Mouse (Mus musculus): ENCODE results near the gene P3h2.

Gene P3h2

DNA sequence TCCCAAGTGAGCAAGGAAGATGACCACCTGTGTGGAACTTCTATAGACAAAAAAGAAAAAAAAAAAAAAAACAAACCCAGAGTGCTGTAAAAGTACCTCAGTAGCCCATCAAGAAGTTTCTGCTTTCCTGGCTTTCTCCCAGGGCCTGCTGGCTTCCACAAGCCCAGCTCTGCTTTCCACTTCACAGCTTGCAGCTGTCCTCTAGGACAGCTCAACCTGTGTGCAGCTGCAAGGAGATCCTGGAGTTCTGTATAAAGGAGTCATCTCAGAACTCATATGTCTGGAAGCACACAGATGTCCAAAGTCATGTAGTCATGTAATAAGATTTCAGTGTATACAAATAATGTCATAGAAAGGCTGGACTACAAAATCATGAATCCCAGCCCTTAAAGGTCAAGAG, 30.5 kb downstream of the P3h2 start:
- in situ Hi-C loops (cut with MboI; ENCODE audit: low sequenced_read_pairs): no loop called here

DNA sequence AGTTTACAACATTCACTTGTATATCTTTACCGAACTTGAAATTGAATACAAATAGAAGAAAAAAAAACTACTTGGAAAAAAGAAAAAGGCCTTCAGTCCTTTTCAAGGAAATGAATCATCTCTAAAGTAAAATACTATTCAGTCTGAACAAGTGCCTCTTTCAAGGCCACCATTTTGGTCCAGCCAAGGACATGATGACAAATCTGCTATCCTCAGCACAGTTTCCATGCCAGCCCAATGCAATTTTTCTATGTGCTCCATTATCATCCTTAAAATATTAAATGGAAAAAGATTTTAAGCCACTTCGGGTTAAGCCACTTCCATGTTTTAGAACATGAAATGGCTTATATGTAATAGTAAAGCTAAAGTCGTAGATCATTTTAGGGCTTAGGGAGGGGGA, 35.2 kb downstream of the P3h2 start:
- in situ Hi-C loops (cut with MboI; ENCODE audit: low sequenced_read_pairs): no loop called here

DNA sequence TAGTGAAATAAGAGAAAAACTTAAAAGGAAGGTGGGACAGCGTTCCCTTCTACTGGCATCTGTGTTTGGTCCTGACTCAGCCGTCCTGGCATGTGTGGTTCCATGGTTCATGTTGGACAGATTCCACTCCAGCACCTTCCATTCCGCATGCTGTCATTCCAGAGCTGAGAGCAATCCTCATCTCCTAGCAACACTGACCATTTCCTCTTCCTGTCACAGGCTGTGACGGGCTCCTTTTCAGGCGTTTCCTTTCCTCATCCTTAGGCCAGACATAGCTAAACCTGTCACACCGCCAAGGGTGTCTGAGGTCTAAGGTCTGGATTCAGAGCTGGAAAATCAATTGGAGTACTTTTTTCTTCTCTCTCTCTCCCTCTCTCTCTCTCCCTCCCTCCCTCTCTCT, 40.5 kb downstream of the P3h2 start:
- in situ Hi-C loops (cut with MboI; ENCODE audit: low sequenced_read_pairs): no loop called here

DNA sequence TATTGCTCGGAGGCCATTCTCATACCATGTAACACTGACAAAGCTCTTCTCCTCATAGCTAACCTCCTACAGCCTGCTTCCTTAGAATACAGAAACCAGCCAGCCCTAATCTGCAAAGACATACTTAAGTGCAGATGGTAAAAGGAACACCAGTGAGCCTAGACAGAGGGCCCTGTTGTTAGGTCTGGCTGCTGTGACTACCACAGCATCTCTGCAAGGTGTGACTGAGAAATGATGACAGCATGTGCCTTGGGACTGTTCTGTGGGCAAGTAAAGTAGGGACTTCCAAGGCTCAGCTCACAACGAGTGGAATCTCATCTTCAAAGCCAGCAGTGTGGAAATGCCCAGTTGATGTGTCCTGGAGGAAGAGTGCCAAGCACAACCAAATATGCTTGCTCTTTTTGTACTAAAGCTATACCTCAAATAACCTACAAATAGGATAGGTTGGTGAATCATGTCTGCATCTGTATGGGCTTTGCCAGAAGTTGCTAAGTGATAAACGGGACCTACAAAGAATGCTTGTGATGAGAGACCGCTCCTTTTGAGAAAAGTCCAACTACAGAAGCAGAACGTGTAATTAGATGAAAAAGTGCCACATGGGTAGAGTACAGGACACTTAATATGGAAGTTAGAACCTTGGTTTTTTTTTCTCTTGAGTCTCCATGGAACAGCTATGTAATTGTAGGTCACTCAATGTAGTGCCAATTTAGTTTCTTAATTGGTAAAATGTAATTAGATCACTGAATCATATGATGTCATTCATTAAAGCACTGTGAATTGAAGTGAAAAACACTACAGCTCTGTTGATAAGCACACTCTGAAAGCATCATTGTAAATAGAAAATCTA, 45.1 kb downstream of the P3h2 start:
- in situ Hi-C loops (cut with MboI; ENCODE audit: low sequenced_read_pairs): no loop called here

DNA sequence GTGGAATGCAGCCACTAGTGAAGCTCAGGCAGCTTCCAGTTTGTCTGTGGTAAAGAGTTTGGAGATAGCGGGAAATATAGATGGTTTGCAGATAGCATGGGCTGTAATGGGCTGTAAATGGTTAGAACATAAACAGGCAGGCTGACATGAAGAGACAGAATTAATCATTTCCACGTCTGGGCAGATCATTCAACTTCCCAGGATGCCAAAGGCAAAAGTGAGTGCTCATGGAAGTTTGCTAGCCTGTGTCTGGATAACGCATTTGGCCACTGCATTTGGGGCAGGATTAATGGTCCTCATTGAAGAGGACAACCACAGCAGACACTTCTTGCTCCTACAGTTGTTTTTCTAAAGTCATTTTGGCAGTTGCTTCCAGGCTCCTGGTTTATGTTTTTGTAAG, 52.0 kb downstream of the P3h2 start:
- in situ Hi-C loops (cut with MboI; ENCODE audit: low sequenced_read_pairs): no loop called here

DNA sequence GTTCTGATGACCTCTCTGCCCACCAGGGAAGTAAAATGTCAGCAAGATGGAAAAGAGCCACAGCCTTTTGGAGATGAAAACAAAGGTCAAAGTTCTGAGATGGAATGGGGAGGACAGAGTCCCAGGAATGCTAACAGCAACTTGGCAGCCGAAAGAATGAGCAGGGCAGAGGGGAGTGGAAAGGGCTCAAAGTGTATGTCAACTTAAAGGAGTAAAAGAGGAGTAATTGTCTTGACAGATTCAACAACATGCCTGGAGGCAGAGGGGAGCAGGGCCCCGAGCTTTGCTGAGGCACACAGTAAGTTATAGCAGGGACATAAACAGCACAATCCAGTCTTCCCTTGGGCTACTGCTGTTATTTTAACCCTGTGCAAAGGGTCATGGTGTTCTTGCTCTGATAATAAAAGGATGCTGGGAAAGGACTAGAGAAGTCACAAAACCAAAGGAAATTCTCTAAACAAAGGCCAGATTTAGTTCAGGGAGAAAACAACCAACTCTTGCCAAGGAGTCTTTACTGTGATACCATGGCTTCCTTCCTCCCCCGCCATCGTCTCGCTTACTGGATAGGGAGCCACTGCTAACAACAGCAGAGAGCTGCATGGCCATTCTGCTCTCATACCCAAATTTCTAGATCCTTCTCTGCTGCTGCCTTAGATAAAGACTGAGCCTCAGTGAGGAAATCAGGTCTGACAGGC, 56.0 kb downstream of the P3h2 start:
- in situ Hi-C loops (cut with MboI; ENCODE audit: low sequenced_read_pairs): no loop called here

DNA sequence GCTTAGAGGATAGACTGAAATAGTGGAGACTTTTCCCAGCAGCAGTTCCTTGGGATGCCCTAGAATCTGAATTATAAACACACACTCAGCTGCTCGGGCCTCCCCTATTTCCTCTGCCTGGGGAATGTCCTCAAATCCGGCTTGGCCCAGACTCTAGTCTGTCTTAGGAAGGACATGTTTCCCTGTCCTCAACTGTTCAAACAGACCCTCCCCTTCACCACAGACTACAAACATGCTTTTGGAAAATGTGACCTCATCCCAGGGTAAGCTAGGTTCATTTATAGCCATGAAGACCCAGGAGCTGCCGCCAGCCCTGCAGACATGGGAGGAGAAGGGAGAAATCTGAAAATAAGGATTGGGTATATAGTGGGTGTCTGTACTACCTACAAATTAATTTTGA, 57.7 kb downstream of the P3h2 start:
- in situ Hi-C loops (cut with MboI; ENCODE audit: low sequenced_read_pairs): no loop called here

DNA sequence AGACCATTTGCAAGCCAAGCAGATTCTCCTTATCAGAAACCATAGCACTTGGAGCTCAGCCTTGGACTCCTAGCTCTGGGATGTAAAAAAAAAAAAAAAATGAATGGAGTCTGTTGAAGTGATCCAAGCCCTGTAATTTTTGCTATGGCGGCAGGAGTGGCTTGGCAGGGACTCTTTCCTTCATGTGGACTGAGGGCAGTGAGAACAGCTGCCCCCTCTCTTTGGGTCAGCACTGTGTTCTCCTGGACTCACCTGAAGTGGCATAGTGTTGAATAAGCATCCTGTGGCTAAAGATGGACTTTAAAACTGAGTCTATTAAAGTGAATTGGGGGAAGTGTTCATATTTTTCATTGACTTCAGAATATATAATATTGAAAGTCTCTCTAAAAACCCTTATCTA, 58.2 kb downstream of the P3h2 start:
- in situ Hi-C loops (cut with MboI; ENCODE audit: low sequenced_read_pairs): no loop called here

DNA sequence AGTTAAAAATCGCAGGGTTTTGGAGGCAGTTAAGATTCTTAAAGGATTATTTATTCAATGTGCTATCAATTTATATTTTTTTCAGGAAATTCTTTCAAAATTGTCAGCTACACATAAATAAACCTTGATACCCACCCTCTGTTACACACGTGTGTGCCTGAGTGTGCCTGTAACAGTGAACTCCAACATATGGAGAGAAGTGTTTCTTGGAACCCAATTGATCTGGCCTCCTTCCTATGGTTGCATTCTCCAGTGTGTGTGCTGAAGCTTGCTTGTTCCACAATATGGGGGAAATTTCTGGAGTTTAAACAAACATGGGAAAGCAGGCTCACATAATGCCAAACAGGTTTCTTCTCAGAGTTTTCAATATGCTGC, 63.7 kb downstream of the P3h2 start:
- in situ Hi-C loops (cut with MboI; ENCODE audit: low sequenced_read_pairs): no loop called here

DNA sequence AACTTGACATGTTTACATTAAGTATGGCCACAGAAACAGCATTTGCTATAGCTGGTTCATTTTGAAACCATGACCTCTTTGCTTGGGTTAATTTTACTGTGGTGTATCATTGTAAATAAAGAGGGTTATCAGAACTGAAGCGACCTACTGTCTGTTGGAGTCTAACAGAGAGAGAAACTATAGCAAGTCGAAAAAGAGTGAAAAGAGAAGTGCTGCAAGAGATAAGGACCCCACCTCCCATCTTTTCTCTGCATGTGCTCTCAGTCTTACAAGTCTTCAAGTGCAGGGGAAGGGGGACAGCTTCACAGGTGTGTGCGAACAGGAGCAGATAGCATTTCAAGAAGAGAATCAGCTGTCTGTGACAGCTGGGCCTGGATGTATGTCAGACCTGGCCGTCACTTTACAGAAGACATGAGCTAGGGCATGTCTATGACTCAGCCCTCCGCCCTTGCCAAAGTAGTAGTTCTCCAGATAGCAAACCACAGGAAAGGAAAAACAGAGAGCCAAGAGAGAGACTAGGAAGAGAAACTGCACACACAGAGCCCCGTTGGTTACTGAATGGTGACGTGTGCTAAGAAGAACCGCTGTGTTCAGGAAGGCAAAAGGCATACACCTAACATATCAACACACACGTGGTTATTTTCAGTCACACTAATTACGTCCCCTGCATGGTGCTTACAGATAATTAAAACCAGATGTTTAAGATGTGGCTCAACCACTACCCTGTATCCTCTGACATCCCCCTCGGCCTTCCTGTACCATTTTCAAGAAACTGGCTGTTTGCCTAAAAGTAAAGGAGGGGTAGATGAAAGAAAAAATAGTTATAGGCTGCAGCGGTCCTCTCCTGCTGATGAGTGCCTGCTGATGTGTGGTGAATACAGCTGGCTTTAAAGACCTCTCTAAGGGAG, 64.3 kb downstream of the P3h2 start:
- in situ Hi-C loops (cut with MboI; ENCODE audit: low sequenced_read_pairs): no loop called here

DNA sequence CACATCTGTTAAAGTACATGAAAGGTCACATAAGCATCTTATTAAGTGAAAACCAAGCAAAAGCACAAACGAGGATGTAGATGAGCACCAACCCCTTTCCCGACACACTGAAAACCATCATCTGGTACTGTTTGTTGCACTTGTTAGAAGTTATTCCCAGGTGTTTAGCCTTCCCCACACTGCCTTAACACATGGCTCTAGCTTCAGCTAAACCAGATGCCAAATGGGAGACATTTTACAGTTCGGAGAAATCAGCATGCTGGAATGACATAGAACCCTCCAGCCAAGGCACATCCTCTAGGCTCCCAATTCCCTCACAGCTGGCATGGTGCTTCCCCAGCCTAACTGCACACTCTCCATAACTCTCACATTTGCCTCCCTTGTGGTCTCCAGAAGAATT, 66.3 kb downstream of the P3h2 start:
- in situ Hi-C loops (cut with MboI; ENCODE audit: low sequenced_read_pairs): no loop called here

DNA sequence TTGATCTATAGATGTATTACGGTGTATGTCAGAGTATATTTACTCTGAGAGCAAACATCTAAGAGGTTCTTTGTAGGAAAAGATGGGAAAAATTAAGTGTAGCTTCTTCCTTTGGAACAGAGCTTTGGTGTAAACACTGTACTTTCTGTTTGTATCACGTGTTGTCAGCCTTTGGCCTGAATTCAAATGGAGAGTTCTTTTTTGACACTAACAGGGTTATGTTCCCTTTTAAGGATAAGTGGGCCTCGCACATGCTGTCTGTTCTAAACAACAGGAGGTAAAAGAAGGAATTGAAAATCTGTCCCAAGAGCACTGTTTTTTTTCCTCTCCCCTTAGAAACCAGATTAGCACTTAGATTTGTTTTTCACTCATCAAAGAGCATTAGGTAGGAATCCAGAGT, 70.1 kb downstream of the P3h2 start:
- in situ Hi-C loops (cut with MboI; ENCODE audit: low sequenced_read_pairs): no loop called here

DNA sequence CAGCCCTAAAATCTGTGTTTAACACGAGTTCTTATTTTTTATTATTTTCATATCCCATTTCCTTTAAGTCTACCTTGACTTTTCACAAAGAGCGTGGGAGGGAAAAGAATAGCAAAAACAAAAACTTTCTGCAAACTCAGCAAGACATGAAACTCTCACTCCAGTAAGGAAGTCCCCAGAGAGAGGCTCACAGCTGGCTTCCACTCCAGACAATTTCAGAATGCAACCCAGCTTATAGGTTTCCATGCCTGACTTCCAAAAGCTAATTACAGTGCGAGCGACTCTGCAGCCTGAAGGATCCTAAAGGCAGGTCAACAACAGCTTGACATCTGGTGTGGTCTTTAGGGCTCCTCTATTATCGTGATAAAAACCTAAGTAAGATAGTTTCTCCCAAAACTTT, 70.5 kb downstream of the P3h2 start:
- in situ Hi-C loops (cut with MboI; ENCODE audit: low sequenced_read_pairs): no loop called here

DNA sequence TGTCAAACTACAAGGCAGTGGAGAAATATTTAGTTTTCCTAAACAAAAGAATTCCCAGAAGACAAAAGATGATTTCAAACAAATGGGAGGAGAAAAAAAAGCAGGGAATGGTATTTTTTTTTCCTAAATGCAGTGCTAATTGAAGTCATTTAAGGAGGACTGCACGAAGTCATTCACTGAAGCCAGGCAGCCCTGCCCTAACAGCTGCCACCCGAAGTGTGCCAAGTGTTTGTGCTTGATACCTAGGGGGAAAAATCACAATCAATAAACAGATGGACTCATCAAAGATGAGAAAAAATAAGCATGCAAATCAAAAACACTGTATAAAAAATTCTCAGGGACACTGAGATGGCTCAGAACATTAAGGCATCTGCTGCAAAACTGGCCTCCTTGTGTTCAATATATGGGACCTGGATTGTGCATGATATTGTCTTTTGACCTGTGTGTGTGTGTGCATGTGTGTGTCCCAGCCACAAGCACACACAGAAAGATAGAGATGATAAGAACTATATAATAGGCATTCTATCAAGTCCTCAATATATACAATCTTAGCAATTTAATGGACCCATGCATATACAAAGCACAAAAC, 76.1 kb downstream of the P3h2 start:
- in situ Hi-C loops (cut with MboI; ENCODE audit: low sequenced_read_pairs): no loop called here

DNA sequence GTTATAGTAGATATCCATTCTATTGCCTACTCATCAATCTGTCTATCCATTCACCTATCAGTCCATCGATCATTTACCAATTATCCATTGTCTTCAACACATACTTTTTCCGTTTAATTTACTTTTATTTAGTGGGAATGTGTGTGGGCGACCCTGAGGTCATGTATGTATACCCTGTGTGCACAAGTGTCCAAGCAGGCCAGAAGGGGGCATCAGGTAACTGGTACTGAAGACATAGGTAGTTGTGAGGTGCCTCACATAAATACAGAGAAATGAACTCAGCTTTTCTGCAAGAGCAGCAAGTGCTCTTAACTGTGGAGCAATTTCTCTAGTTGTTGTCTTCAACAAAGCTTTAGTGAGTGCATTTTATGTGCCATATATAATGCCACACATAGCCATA, 79.2 kb downstream of the P3h2 start:
- in situ Hi-C loops (cut with MboI; ENCODE audit: low sequenced_read_pairs): no loop called here

DNA sequence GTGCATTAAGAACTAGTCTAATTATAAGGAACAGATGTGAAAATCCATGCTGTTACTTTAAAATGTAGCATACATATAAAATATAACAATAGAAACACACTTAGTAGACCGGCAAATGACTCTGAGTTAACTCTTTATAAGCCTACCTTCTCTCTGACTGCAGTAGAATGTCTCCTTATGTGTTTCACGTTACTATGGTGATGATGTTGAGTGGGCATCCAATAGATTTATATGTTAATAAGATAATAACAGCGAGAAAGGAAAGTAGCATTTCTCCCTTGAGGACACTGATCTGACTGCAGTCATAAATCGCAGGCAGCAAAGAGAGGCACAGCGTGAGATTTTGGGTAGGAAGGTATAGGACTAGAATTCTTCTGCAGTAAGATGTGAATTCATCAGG, 81.0 kb downstream of the P3h2 start:
- in situ Hi-C loops (cut with MboI; ENCODE audit: low sequenced_read_pairs): no loop called here

DNA sequence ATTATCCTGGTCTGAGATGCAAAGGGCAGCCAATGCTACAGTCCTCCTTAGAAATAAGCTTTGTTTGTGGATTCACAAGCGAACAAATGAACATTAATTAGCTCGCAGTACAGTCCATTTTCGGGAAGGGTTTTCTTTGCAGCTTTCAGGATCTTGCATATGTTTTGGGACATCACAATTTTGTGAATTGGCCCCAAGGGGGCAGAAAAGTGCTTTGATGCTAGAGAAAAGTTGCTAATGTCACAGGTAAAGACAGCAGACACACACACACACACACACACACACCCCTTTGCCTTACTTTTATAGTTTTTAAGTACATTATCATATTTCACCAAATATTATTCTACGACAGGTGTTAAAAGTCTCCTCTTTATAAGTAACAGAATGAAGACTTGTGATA, 82.2 kb downstream of the P3h2 start:
- in situ Hi-C loops (cut with MboI; ENCODE audit: low sequenced_read_pairs): no loop called here

DNA sequence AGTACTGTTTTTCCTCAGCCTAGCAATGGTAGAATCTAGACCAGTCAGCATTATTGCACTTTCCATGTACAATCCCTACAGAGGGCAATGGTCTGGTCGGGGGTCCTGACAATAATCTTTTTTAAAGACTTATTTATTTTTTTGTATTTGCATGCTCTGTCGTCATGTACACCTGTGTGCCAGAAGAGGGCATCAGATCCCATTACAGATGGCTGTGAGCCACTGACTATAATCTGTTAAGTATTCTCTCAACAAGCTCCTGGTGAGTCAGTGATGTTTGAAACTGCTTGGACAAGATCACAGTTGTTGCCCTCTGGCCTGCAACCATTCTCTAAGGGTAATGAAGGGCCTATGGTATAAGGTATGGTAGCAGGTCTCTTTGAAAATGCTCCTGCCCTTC, 83.8 kb downstream of the P3h2 start:
- in situ Hi-C loops (cut with MboI; ENCODE audit: low sequenced_read_pairs): no loop called here

DNA sequence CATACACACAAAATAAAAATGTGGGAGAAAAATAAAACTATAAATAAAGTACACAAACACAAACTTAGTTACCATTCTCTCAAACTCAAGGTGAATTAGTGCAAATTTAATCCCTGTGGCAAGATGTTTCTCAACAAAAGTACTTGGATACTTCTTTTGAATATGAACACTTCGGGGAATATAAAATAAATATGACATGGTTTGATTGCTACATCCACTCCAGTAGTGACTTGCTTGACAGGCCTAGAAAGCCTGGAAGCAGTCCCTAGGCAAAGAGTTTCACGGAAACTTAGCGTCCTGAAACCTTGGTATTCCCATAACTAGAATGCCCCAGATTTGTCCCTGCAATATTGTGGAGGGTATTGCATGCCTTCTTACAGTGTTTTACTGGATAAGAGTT, 99.8 kb downstream of the P3h2 start:
- in situ Hi-C loops (cut with MboI; ENCODE audit: low sequenced_read_pairs): no loop called here

DNA sequence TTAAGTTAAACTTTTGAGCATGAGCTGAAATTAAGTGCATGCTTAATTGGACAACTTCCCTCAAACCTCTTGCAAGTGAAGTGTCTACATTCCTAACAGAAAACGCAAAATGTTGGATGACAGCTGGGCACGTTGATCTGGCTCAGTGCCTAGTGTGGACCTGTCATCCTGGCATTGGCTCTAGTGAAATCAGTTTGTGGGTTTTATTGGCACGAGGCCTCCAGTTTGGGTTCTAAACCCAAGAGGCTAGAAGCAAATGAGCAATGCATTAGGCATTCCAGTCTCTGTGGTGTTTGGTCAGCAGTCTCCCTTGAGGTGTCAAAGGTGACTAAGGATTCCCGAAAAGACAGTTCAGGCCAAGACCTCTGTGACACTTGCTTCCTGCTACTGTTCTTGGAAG, 102.3 kb downstream of the P3h2 start:
- in situ Hi-C loops (cut with MboI; ENCODE audit: low sequenced_read_pairs): no loop called here

DNA sequence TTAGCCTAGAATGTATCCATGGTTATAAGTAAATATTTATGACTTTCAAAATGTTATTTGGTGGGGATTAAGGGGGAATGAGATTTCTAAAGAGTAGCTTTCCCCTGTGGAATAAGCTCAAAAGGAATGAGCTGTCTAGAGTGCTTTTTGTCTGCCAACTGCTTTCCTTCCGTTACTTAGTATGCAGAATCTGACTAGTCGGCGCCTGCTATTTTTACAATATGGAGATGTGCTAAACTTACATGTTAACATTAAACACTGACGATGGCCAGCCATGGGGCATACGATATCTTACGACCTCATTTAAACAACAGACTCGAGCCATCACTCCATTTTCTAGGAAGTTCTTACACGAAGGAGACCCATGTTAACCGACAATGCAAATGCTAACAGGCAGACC, 102.7 kb downstream of the P3h2 start:
- in situ Hi-C loops (cut with MboI; ENCODE audit: low sequenced_read_pairs): no loop called here

Measured in CH12F3 (cell line).